Mouse (Mus musculus): ENCODE measurements around the gene Olfr154.

DNA sequence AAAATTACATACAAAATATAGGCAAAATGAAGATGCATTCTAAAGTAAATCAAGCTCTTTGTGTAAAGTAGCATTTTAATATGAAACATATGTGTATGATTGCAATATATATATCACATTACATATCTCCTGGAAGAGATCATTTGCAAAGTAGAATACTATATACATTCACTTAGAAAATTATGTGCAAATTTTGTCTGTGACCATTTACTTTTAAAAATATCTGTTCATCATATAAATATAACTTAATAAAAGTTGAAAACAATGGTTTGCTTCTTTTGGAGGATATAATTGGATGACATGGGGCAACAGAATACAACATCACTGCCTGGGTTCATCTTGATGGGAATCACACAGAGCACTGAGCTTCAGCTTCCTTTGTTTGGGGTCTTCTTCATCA, 24.9 kb upstream of the Olfr154 start, which contains the start of gene Olfr1008:
- no peak for TF ChIP-seq USF1 (IDR thresholded peaks at IDR 0.05; ENCODE audit: low read depth)
- no peak for TF ChIP-seq POLR2A (IDR thresholded peaks at IDR 0.05; ENCODE audit: insufficient read length, low read depth)
- no peak for TF ChIP-seq POLR2AphosphoS2 (IDR thresholded peaks at IDR 0.05; ENCODE audit: insufficient read length, low read depth)

Data from myocyte (in vitro differentiated cells).